Mouse (Mus musculus): ENCODE measurements at regions not wholly inside any gene's neighbourhood (a gene's known extent, or its start where the extent isn't known, plus 50 kb on each side); places are given as distances from the start of the nearest gene placed in this dataset.

- no peak for TF ChIP-seq CTCF (IDR thresholded peaks at IDR 0.05; ENCODE audit: control insufficient read depth, insufficient read depth, insufficient read length)
- TF ChIP-seq MAX (IDR thresholded peaks at IDR 0.05): no peak
Observed at GRCm38 (mm10) chr8:36041222-36041864, 275.8 kb downstream of the Gm19410 start.
